In genomic region chr9:99799387-99800021, GRCm38 (mm10) we compare ENCODE assay signal across 8 mouse cellular contexts.
DNase-seq lines count a peak whose midpoint lies in the region; ATAC-seq and TF ChIP-seq lines count a peak whose summit lies in the region.

No protein-coding gene starts in this region.

- H3K36me3 ChIP-seq in embryonic facial prominence, embryonic 10.5 days (replicated peaks) = no peaks in the 10 kb centered on the region
- H3K36me3 ChIP-seq in hindbrain, embryonic 11.5 days (ENCODE audit: control insufficient read depth, insufficient read depth, low read length) = no peaks in the 10 kb centered on the region
- no peaks in the 10 kb centered on the region for H3K36me3 ChIP-seq in liver, embryonic 13.5 days

- H3K27me3 ChIP-seq in embryonic facial prominence, embryonic 10.5 days (replicated peaks; ENCODE audit: low read depth, poor library complexity, severe bottlenecking) = peaks cover 29% of the 10 kb centered on the region
- H3K27me3 ChIP-seq in hindbrain, embryonic 11.5 days (ENCODE audit: control insufficient read depth, insufficient read depth, low read length) = peaks cover 4% of the 10 kb centered on the region; the same call in 1 of the 2 replicates
- peaks cover 11% of the 10 kb centered on the region; the same call in 1 of the 2 replicates for H3K27me3 ChIP-seq in liver, embryonic 13.5 days

- no peak for DNase-seq in layer of hippocampus, adult 2 months (ENCODE audit: low spot score in 2 of 2)
- no peak for DNase-seq in layer of hippocampus, adult 9-11 months
- DNase-seq in embryonic facial prominence, embryonic 10.5 days (ENCODE audit: low spot score) = peak; percentile 62
- DNase-seq in hindbrain, embryonic 11.5 days (ENCODE audit: low spot score) = peak; percentile 79
- DNase-seq in liver, embryonic 13.5 days = no peak
- DNase-seq in retina, postnatal 1 day = peak; percentile 98
- DNase-seq in cerebellum, adult 18-20 months = no peak
- no peak for DNase-seq in cerebellum, adult 9-10 months

- no peaks in the 10 kb centered on the region for H3K9me3 ChIP-seq in embryonic facial prominence, embryonic 10.5 days
- no peaks in the 10 kb centered on the region for H3K9me3 ChIP-seq in hindbrain, embryonic 11.5 days (ENCODE audit: control insufficient read depth, low read length)
- no peaks in the 10 kb centered on the region for H3K9me3 ChIP-seq in liver, embryonic 13.5 days (replicated peaks)

- peak overlapping the region; percentile 40 for H3K9ac ChIP-seq in hindbrain, embryonic 11.5 days (ENCODE audit: low read depth, low read length)
- no peak overlapping the region for H3K9ac ChIP-seq in liver, embryonic 13.5 days

- peak overlapping the region; percentile 59; the same call in 1 of the 2 replicates for H3K27ac ChIP-seq in layer of hippocampus, adult 2 months
- peak overlapping the region; percentile 77 for H3K27ac ChIP-seq in embryonic facial prominence, embryonic 10.5 days (replicated peaks)
- peak overlapping the region; percentile 79 for H3K27ac ChIP-seq in hindbrain, embryonic 11.5 days (ENCODE audit: low read depth, low read length)
- H3K27ac ChIP-seq in liver, embryonic 13.5 days = no peak overlapping the region

- WGBS in embryonic facial prominence, embryonic 10.5 days = 3% methylated on average over 16 of the region's 16 CpGs
- whole genome bisulfite sequencing in hindbrain, embryonic 11.5 days = 4% methylated on average over 16 of the region's 16 CpGs
- WGBS in liver, embryonic 13.5 days (ENCODE audit: insufficient replicate concordance) = 10% methylated on average over 16 of the region's 16 CpGs

- peak; percentile 93 for ATAC-seq in hindbrain, embryonic 11.5 days (ENCODE audit: low FRiP score)
- ATAC-seq in liver, embryonic 13.5 days (ENCODE audit: low read depth) = no peak

- no peak for TF ChIP-seq CTCF in layer of hippocampus, adult 2 months (conservative IDR thresholded peaks at IDR 0.05)

- H3K4me1 ChIP-seq in embryonic facial prominence, embryonic 10.5 days = peaks cover 38% of the 10 kb centered on the region
- peaks cover 3% of the 10 kb centered on the region; the same call in 1 of the 2 replicates for H3K4me1 ChIP-seq in hindbrain, embryonic 11.5 days (replicated peaks; ENCODE audit: control insufficient read depth, insufficient read depth, low read length)
- H3K4me1 ChIP-seq in liver, embryonic 13.5 days (replicated peaks) = no peaks in the 10 kb centered on the region

- peak overlapping the region; percentile 45 for H3K4me2 ChIP-seq in hindbrain, embryonic 11.5 days (replicated peaks; ENCODE audit: low read depth, low read length)
- peak overlapping the region; percentile 54 for H3K4me2 ChIP-seq in liver, embryonic 13.5 days

- H3K4me3 ChIP-seq in layer of hippocampus, adult 2 months = peak overlapping the region; percentile 42
- H3K4me3 ChIP-seq in embryonic facial prominence, embryonic 10.5 days = peak overlapping the region; percentile 54
- peak overlapping the region; percentile 24 for H3K4me3 ChIP-seq in hindbrain, embryonic 11.5 days (ENCODE audit: low read depth, low read length)
- peak overlapping the region; percentile 25; the same call in 1 of the 2 replicates for H3K4me3 ChIP-seq in liver, embryonic 13.5 days (replicated peaks)

Comparison
In these comparisons a context has a peak if more than half of its experiments do, and no peak if none do; other contexts are left out.
1. DNase-seq: peak in embryonic facial prominence, embryonic 10.5 days (single experiment), hindbrain, embryonic 11.5 days (single experiment) and retina, postnatal 1 day (single experiment); none in layer of hippocampus, adult 2 months (0 of 2), layer of hippocampus, adult 9-11 months (single experiment), liver, embryonic 13.5 days (single experiment), cerebellum, adult 18-20 months (0 of 2) and cerebellum, adult 9-10 months (single experiment).
2. Peak in every context shown above with its lines, with median percentiles within 50 percentile points of each other: H3K4me3 ChIP-seq.